In genomic region chr14:103260437-103260836, GRCm38 (mm10) we compare ENCODE assay signal across 16 mouse cellular contexts.
"Had no signal": no experiment of that assay in that cellular context is flagged by ENCODE, and none has a peak within 500 bp of the region (broad histone marks: within the 10 kb centered on the region; RNA-seq: fewer than 3 reads in every experiment).

No protein-coding gene starts in this region.

- H3K4me1 ChIP-seq: neural tube, embryonic 13.5 days; neural tube, embryonic 15.5 days; stomach, embryonic 15.5 days had no signal

- H3K4me2 ChIP-seq: neural tube, embryonic 13.5 days; neural tube, embryonic 15.5 days; stomach, embryonic 15.5 days had no signal

- H3K27ac ChIP-seq: neural tube, embryonic 13.5 days; neural tube, embryonic 15.5 days; stomach, embryonic 15.5 days; stomach, postnatal 0 days had no signal

- H3K4me3 ChIP-seq: neural tube, embryonic 13.5 days; neural tube, embryonic 15.5 days; stomach, embryonic 15.5 days had no signal

- H3K27me3 ChIP-seq: neural tube, embryonic 13.5 days; neural tube, embryonic 15.5 days; stomach, embryonic 15.5 days had no signal

- DNase-seq: retina, postnatal 1 day; right cerebral cortex, adult 18-20 months; right cerebral cortex, postnatal 14 days; right cerebral cortex, postnatal 25 days; right cerebral cortex, postnatal 4 days; spleen, adult 18-20 months; thymus, adult 18-20 months; thymus, adult 2 months; thymus, postnatal 14 days; thymus, postnatal 25 days; thymus, postnatal 36 days; thymus, postnatal 4 days had no signal

- H3K9ac ChIP-seq: neural tube, embryonic 13.5 days; neural tube, embryonic 15.5 days; stomach, embryonic 15.5 days had no signal

- H3K9me3 ChIP-seq: neural tube, embryonic 13.5 days; neural tube, embryonic 15.5 days; stomach, embryonic 15.5 days had no signal
